Mouse (Mus musculus) yolk sac, embryonic 10.5 days (tissue): ENCODE results near the gene Mical2.
A peak's percentile ranks its signal among the peaks of the same experiment; 100 is the strongest.

Experiments used
- DNase-seq: peaks from one replicate; pipeline ENCODE4 v3.0.0-alpha.2; 2017; ENCODE audit warnings: low spot score

The Mical2 gene

GRCm38 (mm10) chr7:112405578-112405977 is 179.9 kb downstream of the Mical2 start:
- DNase-seq, result no peak

GRCm38 (mm10) chr7:112407597-112407996 is 181.9 kb downstream of the Mical2 start:
- DNase-seq, result no peak

GRCm38 (mm10) chr7:112409991-112410390 is 184.3 kb downstream of the Mical2 start:
- DNase-seq, result no peak

- no peak for DNase-seq
Observed at GRCm38 (mm10) chr7:112413286-112413685, 187.6 kb downstream of the Mical2 start.

DNA sequence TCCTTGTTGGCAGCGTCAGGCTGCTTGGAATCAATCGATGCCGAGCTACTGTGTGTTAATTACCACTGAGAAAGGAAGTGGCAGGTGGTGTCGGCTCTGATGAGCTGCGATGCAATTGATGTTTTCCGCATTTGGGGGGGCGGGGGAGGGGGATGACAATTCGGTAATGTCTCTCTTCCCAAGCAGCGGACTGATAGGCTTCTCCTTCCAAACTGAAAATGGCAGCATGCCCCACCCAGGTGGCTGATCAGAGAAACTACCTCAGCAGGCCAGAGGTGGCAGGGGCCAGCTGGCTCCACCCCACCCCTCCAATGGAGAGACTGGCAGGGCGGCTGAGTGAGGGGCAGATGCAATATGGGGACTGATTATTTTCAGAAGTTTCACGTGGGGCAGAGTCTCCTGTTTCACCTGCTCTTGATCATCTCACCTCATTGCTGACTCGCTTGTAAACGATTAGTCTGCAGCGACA is 190.4 kb downstream of the Mical2 start:
- DNase-seq, result no peak

- DNase-seq, result no peak
Observed at GRCm38 (mm10) chr7:112416730-112417513, 191.3 kb downstream of the Mical2 start.

DNA sequence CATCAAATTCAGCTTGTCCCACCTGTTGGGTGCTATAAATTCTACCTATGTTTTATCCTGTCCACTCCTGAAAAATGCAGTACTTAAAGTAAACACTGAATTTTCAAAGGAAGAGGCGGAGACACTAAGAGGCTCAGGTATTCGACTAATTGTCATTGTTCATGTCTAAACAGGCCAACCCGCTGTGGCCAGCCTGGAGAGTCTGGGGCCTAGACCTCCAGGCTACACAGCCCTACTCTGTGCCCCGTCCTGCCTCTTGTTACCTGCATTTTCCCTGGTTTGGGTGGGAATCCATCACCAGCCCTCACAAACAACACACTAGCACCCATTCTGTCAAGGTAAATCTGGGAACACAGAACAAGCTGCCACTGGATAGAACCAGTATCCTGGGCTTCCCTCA is 191.9 kb downstream of the Mical2 start:
- DNase-seq, result no peak

DNA sequence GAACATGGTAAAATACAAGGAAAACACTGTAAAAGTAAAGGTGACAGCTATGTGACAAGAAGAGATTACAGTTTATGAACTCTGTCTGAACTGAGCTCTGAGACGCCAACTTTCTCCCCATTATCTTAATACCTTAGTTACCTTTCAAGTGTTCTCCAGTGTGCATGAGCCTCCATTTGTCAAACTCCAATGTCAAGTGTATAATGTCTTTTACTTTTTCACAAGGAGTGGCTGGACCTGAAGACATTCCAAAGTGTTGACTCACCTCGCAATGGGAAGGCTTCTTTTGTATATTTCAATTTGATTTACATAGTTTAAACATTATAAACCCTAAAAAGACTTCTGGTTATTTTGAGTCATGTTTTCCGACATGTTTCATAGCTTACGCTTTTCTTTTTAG is 197.8 kb downstream of the Mical2 start:
- DNase-seq, result no peak

GRCm38 (mm10) chr7:112426811-112427210 is 201.2 kb downstream of the Mical2 start:
- DNase-seq, result no peak

GRCm38 (mm10) chr7:112427357-112428157 is 201.9 kb downstream of the Mical2 start, which contains the start of gene Parva:
Gene Parva (plus strand): TSS chr7:112427505.
- DNase-seq, result peak; percentile 82

- DNase-seq, result peak; percentile 77
Observed at GRCm38 (mm10) chr7:112428158-112428535, 202.5 kb downstream of the Mical2 start.

- DNase-seq, result no peak
Observed at GRCm38 (mm10) chr7:112439846-112440245, 214.2 kb downstream of the Mical2 start.

DNA sequence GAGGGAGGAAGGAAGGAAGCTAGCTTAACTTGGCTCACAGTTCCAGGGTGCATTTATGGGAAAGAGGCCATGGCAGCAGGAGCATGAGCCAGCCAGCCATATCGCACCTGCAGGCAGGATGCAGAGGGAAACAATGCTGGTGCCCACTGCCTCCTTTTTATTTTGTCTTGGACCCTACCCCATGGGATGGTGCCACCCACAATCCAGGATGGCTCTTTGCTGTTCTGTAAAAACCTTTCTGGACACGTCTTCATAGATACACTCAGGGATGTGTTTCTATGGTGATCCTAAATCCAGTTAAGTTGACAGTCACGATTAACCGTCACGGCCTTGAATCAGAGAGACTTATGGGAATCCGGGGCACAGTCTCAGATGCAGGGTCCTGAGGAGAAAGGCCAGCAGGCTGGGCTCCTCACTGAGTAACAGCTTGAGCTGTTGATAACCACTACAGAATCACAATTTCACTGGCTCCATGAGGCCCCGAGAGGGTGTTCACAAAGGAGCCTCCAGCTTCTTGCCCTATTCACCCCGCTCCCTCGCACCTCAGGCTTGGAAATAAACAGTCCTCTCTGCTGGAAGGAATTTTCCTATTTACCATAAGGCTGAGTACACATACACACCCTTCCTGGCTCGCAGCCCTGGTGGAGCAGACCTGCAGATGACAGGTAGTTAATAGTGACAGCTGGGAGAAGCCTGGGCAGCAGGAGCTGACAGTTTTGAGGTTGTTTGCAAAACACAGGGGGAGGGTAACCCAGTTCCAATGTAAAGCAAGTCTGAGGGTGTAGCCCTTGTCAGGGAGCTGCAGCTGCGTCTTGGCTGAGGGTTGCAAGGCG is 218.7 kb downstream of the Mical2 start:
- DNase-seq, result peak; percentile 79

DNA sequence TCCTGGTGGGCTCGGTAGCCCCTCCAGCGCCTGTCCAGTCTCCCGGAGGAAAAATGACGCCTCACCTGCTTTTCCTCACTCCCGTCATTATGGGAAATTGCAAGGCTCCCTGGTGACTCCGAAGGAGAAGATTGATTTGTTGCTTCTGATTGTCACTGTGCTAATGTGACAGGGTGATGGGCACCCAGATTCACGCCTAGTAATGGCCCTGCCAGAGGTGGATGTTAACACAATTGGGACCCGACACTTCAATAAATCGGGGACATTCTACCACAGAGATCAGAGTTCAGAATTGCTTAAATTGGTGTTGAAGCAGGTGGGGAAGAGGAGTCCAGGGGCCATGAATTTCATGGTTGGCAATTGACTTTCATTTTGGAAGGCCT is 219.3 kb downstream of the Mical2 start:
- DNase-seq, result no peak

- DNase-seq, result no peak
Observed at GRCm38 (mm10) chr7:112446498-112446897, 220.8 kb downstream of the Mical2 start.

- peak; percentile 71 for DNase-seq
Observed at GRCm38 (mm10) chr7:112449954-112450700, 224.5 kb downstream of the Mical2 start.

- no peak for DNase-seq
Observed at GRCm38 (mm10) chr7:112452471-112452870, 226.8 kb downstream of the Mical2 start.

GRCm38 (mm10) chr7:112453805-112454214 is 228.2 kb downstream of the Mical2 start:
- peak; percentile 62 for DNase-seq

GRCm38 (mm10) chr7:112454380-112454779 is 228.7 kb downstream of the Mical2 start:
- no peak for DNase-seq

- no peak for DNase-seq
Observed at GRCm38 (mm10) chr7:112454951-112455350, 229.3 kb downstream of the Mical2 start.

DNA sequence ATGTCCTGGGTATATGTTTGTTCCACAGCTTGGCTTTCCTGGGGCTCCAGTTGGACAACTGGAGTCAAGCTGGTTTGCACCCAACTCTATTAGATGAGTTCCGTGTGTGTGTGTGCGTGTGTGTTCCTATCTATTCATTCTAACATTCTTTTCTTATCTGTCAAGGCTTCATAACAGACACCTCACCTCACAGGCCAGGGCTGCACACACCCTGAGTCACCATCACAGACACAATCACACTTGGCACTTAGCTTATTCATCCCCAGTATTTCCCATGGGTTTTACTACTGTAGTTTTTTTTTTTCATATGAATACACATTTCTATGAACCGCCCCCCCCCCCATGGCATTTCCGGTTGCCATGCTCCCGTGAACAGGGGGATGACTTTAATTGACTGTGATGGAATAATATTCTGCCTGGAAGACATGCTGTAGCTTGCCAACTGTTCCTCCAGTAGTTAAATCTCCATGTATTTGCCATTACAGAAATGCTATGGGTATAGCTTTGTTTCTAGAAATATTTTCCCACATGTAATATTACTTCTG is 230.0 kb downstream of the Mical2 start:
- DNase-seq, result no peak
